Mouse (Mus musculus): ENCODE measurements around the gene Thsd7b.
"Not testable (repeated sequence)": the region's sequence is repeated elsewhere in the genome, so short reads cannot be mapped to it uniquely, and the experiment has no call there.

Gene Thsd7b

GRCm38 (mm10) chr1:129963166-129963565 is 690.1 kb downstream of the Thsd7b start:
- CTCF ChIA-PET: no interaction called here
- POLR2A ChIA-PET: no interaction called here

GRCm38 (mm10) chr1:129989247-129989646 is 716.1 kb downstream of the Thsd7b start:
- POLR2A ChIA-PET, CTCF ChIA-PET: not testable (repeated sequence)

GRCm38 (mm10) chr1:129990821-129991220 is 717.7 kb downstream of the Thsd7b start:
- ChIA-PET CTCF (no interaction called here), POLR2A (no interaction called here)

DNA sequence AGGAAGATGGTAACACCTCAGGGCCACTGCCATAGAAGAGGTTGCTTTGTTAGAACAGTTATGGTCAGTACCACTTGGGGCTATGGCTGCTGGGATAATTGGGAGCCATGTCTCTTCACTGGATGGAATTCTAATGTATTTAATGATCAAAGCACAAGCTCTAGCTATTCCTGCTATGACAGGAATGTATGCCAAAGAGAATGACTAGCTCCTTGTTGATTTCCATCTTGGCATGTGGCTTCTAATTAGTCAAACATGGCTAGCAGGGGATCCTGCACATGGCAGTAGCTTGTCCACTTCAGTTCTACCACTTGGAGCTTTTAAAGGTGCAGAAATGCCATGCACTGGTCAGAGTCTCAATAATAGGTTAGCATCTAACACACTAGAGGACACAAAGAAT is 781.9 kb downstream of the Thsd7b start:
- CTCF ChIA-PET: no interaction called here
- POLR2A ChIA-PET: no interaction called here

DNA sequence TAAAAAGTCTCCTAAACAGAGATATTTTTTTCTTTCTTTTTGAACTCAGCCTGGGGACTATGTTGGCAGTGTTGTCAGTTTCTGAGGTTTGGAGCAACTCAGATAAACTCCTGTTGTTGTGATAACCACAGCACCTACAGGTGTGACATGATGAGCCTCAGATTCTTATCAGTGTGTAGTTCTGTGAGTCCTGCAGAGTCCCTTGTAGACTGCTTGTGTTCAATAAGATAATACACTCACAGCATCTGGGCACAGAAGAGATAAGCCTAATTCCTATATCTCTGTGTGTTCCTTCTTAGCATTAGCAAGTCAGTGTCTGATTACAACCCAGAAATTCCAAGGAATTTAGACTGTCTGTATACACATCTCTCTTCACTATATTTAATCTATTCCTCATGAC is 789.0 kb downstream of the Thsd7b start:
- POLR2A ChIA-PET: no interaction called here
- CTCF ChIA-PET: no interaction called here

- ChIA-PET CTCF (no interaction called here), POLR2A (no interaction called here)
Measured at GRCm38 (mm10) chr1:130066193-130066959, 793.3 kb downstream of the Thsd7b start.

- ChIA-PET POLR2A (no interaction called here), CTCF (no interaction called here)
Measured at GRCm38 (mm10) chr1:130083788-130084187, 810.7 kb downstream of the Thsd7b start.

DNA sequence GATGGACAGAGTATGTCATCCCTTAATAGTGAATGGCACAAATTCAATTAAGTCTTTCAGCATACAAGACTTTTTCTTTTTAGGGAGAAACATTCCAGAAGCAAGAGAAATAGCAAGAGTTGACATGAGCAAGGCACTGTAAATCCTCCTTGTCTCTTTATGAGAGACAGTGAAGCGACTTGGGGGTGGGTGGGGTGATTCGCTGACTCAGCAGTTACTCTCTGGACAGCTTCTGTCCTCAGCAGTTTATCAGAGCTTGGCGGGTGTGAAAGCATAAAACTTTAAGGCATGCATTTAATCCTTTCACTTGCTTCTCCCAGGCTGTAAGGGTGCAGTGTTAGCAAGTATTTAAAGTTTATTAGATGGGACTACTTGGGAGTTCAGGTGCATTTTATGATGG is 812.1 kb downstream of the Thsd7b start:
- POLR2A ChIA-PET: no interaction called here

GRCm38 (mm10) chr1:130085910-130086309 is 812.8 kb downstream of the Thsd7b start:
- CTCF ChIA-PET: no interaction called here

More for the DNA sequence above, 812.1 kb downstream of the Thsd7b start:
- CTCF ChIA-PET: no interaction called here

DNA sequence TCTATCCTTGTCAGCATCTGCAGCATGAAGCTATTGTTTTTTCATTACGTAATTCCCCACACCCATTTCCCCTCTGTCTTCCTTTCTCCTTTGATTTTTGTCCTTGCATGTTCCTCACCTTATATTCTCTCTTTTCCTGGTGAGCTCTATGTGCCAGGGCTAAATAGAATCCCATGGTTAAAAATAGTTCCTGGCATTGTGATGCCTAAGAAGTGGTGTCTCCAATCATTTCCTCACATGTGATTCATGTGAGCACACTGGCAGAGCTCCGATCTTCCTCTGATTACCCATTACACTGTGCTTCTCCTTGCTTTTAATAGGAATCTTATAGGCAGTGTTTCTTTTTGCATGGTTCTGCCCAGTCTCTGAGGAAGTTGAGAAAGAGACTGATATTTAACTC is 826.1 kb downstream of the Thsd7b start:
- ChIA-PET CTCF (no interaction called here), POLR2A (no interaction called here)

More at GRCm38 (mm10) chr1:130085910-130086309, 812.8 kb downstream of the Thsd7b start:
- POLR2A ChIA-PET: interaction anchor here in 1 of 4 experiments (0.6 kb wide), 1 partner anchor 46 kb away, joined by 3 read pairs; no protein-coding TSS in a partner anchor

GRCm38 (mm10) chr1:130112580-130113314 is 839.6 kb downstream of the Thsd7b start:
- ChIA-PET POLR2A (no interaction called here), CTCF (no interaction called here)

DNA sequence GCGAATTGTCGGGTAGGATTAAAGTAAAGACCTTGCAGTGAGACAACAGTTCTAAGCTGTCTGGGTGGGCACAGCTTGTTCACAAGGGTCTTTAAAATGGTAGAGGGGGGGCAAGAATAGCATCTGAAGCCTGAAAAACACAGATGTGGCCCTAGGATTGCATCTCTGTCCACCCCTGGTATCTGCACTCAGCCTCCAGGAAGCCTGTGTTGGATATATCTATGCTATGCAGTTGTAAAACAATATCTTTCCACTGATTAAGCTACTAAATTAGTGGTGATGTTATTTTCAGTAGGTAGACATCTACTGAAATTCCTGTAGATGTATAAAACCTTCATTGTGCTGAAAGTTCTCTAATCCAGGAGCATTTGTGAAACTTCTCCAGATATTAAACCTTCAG is 840.4 kb downstream of the Thsd7b start:
- ChIA-PET POLR2A (no interaction called here), CTCF (no interaction called here)

- POLR2A ChIA-PET: interaction anchor here in 1 of 4 experiments (0.6 kb wide), 1 partner anchor 14 kb away, joined by 3 read pairs; no protein-coding TSS in a partner anchor
- CTCF ChIA-PET: no interaction called here
Measured at GRCm38 (mm10) chr1:130130901-130131300, 857.8 kb downstream of the Thsd7b start.

GRCm38 (mm10) chr1:130166187-130166586 is 893.1 kb downstream of the Thsd7b start:
- ChIA-PET CTCF (interaction anchor here (0.6 to 2.1 kb wide), 4 partner anchors 184 to 1540 kb away, joined by 3 to 14 read pairs (median 5); partner anchors contain the start of gene Cd55 (in 1 of the 4)), POLR2A (interaction anchor here in 1 of 4 experiments (0.9 kb wide), 1 partner anchor 80 kb away, joined by 3 read pairs; no protein-coding TSS in a partner anchor)

DNA sequence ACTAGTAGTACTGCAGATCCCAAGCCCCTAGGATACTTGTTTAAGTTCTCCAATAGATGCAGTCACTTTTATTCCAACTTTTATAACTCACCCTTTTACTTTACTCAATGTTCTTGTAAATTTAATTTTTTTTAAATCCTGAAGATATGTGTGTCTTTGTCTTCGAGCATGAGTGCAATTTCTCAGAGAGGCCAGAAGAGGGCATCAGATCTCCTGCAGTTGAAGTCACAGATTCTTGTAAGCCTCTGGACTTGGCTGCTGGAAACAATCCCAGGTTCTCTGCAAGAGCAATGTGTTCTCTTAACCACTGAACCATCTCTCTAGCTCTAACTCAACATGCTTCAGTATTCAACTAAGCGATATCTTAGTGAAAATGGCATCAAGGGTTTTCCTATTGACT is 894.2 kb downstream of the Thsd7b start:
- ChIA-PET POLR2A (no interaction called here), CTCF (interaction anchor here in 3 of 4 experiments (0.9 to 2.1 kb wide), 2 partner anchors 205 to 295 kb away, joined by 3 to 14 read pairs (median 8); partner anchors contain the start of gene Cd55 (in 1 of the 3))

DNA sequence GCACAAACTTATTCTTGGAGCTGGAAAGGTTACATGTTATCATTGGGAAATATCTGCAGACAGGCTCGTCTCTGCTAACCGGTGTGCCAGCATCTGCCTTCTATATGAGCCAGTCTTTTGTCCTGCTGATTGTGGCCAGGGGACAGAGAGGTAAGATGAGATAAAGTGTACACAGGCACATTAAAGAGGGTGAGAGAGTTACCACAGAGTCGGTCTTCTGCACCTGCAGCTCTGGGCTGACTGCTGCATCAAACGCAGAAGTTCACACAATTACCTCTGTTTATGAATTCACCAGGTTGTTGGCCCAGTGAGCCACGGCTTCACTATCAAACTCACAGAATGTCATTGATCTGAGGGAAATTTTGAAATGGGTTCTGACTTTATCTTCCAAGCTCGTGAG is 896.8 kb downstream of the Thsd7b start:
- ChIA-PET POLR2A (no interaction called here), CTCF (interaction anchor here in 1 of 4 experiments (0.9 kb wide), 1 partner anchor 202 kb away, joined by 3 read pairs; no protein-coding TSS in a partner anchor)

GRCm38 (mm10) chr1:130170290-130170689 is 897.2 kb downstream of the Thsd7b start:
- ChIA-PET POLR2A (no interaction called here), CTCF (interaction anchor here in 1 of 4 experiments (0.9 kb wide), 1 partner anchor 202 kb away, joined by 3 read pairs; no protein-coding TSS in a partner anchor)

DNA sequence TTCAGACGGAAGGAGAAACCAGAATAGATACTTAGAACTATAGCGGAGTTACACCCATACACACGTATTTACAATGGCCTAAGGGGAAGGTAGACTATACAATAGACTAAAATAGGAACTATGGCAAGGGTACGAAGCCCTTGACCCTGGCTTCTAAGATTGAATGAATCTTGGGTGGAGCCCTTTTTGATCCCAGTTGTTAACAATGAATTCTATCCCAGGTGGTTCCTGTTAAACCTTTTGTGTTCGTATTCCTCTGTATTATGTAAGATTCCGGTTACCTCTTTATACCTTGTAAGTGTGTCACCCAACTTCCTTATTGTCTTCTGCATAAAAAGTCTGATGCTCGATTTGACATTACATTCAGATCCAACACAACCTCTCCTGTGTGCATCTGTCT is 913.7 kb downstream of the Thsd7b start:
- CTCF ChIA-PET, POLR2A ChIA-PET: not testable (repeated sequence)

GRCm38 (mm10) chr1:130192190-130193028 is 919.3 kb downstream of the Thsd7b start:
- ChIA-PET CTCF (interaction anchor here in 3 of 4 experiments (0.6 to 1.9 kb wide), 9 partner anchors 19 to 860 kb away, joined by 3 to 5 read pairs (median 4); no protein-coding TSS in a partner anchor), POLR2A (interaction anchor here in 1 of 4 experiments (0.7 kb wide), 1 partner anchor 8 kb away, joined by 4 read pairs; no protein-coding TSS in a partner anchor)

- POLR2A ChIA-PET: interaction anchor here in 1 of 4 experiments (0.6 kb wide), 1 partner anchor 325 kb away, joined by 4 read pairs; no protein-coding TSS in a partner anchor
- CTCF ChIA-PET: no interaction called here
Measured at GRCm38 (mm10) chr1:130217404-130217803, 944.3 kb downstream of the Thsd7b start.
